Mouse (Mus musculus) CD4-positive naive resting alpha-beta T cell, adult 57 days (primary cell): ENCODE results near the gene Csta1. TPM values are rescaled to one million over a fixed set of nuclear protein-coding genes. Genes with fewer than 3 reads are reported as not detected.

Experiments used
- total RNA-seq: library from RNA; stranded (reverse); gene quantifications from one replicate; pipeline ENCODE4 v1.2.4, GENCODE M21; 2023

Csta1 gene
- total RNA-seq: not detected

DNA sequence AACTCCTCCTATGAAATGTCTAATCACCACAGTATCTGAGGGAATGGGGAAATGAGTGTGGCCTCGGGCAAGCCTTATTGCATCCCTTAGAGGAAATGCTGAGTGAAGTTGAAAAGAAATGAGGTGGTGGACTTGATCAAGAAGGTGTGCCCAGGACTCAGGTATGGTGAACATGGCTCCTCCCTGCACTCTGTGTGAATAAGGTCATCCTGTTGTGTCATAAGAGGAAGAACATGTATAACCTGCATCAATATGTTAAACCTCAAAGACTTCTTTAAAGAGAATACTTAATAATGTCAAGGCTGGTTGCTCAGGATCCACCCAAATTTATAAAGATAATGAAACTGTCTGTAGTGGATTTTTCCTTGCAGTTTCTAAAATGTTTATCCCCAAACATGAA is at the start of gene Csta1:
Csta1 (minus strand) TSS at position 101 of the 400 bp plus-strand sequence.

GRCm38 (mm10) chr16:36156402-36156975 is 25.4 kb upstream of the Csta1 start, which contains the start of gene Stfa2l1:
Gene Stfa2l1, plus strand, starts transcription at chr16:36156811.

DNA sequence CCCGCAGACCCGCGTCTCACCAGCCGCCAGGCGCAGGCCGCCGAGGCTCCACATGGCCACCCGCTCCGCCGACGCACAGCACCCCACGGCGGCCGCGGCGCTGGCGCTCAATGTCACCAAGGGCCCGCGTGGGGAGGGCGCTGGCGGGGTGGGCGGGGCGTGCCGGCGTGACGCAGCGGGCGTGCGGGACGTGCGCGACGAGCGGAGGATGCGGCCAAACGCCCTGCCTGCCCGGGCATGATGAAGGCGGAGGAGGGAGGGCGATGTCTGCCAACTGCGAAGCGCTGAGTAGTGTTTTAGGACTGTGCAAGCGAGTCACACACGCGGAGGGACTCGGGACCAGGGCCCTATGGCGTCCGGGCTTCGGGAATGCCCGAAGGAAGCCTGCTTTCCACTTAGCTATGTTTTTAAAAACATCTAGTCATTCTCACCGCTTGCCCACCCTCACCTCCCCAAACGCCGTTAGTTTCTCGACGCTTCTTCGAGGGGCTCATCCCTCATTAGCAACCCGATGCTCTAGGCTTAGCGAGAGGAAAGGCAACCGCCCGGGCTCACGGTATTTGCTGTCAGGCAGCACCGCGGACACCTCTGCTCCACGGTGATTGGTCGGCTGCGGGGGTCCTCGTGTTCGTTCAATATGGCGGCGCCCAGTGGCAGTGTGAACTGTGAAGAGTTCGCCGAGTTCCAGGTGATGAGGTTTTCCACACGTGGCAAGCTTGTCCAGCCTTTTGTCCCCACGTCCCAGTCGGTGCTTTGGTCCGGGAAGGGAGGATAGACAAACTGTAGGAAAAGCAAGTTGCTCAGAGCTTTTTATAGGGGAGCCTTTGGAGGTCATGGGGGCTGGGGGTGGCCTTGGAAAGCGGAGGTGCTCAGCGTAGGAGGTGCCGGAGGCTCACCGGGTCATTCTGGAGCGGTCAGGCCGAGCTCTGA is 59.3 kb downstream of the Csta1 start, which contains the start of the genes Fam162a and Ccdc58:
Fam162a (minus strand) TSS at position 145 of the 930 bp plus-strand sequence.
Ccdc58 (plus strand) TSS at position 236 of the 930 bp plus-strand sequence.

Other genes with a start within 250 kb of the Csta1 start
- 49.0 TPM for gene Parp9, start 192.8 kb downstream of the Csta1 start, total RNA-seq
- gene Dtx3l, start 192.1 kb downstream of the Csta1 start, total RNA-seq: 44.8 TPM
- 123 TPM for gene Kpna1, start 152.5 kb downstream of the Csta1 start, total RNA-seq
- gene Wdr5b, start 90.1 kb downstream of the Csta1 start, total RNA-seq: 9.0 TPM
- 42.8 TPM for gene Fam162a, start 59.6 kb downstream of the Csta1 start, total RNA-seq
- gene Ccdc58, start 59.6 kb downstream of the Csta1 start, total RNA-seq: 24.9 TPM
- not detected for gene Stfa2l1, start 25.6 kb upstream of the Csta1 start, total RNA-seq
- gene Gm5483, start 53.0 kb upstream of the Csta1 start, total RNA-seq: not detected
- gene Gm5416, start 79.2 kb upstream of the Csta1 start, total RNA-seq: not detected
- gene 2010005H15Rik, start 90.2 kb upstream of the Csta1 start, total RNA-seq: not detected
- gene Stfa1, start 145.7 kb upstream of the Csta1 start, total RNA-seq: not detected
- not detected for gene BC117090, start 203.1 kb upstream of the Csta1 start, total RNA-seq
- not detected for gene BC100530, start 236.5 kb upstream of the Csta1 start, total RNA-seq